Mouse (Mus musculus): ENCODE results near the gene Pafah2.

DNA sequence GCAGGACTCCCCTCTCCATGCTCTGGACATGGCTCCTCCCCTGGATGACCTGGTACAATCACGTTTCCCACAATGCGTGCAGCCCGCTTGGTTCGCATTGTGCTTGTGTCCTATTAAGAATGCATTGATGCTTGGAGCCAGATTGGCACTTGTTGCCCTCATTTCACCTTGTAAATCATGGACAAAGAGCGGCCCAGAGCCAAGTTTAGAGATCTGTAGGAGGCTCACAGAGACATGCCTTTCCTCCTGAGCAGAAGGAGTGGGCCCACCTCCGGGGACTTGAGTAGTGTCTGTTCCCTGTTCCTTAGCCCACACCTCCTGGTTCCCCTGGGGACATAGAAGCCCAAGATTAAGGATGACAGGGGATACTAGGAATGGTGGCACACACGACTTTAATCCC, 27.8 kb downstream of the Pafah2 start:
- no peak for TF ChIP-seq CTCF (conservative IDR thresholded peaks at IDR 0.05; ENCODE audit: low read length)
- TF ChIP-seq NANOG (IDR thresholded peaks at IDR 0.05; ENCODE audit: borderline replicate concordance, low read length): no peak

Data from E14TG2a.4 (cell line).